Mouse (Mus musculus): ENCODE measurements around the gene Lingo1.

The Lingo1 gene

GRCm38 (mm10) chr9:56727703-56728684, 68.3 kb downstream of the Lingo1 start:
- DNase-seq (ENCODE audit: low spot score): peak; percentile 91

DNA sequence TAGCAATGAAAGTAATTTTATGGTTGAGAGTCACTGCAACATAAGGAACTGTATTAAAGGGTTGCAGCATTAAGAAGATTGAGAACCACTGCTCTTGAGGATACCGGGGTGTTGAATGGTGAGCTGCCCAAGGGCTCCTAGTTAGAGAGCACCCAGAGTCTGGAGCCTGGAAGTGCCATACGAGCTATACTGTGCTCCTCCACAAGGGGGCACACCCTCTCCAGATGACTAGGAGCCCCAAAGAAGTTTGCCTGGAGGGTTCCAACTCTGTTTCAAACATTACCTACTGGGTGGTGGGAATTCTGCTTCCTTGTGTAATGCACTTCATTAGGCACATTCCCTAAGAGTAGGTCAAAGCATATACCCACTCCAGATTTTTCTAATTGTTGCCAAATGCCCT, 70.5 kb downstream of the Lingo1 start:
- peak; percentile 66 for DNase-seq (ENCODE audit: low spot score)

GRCm38 (mm10) chr9:56722089-56722825, 74.0 kb downstream of the Lingo1 start:
- DNase-seq (ENCODE audit: low spot score): peak; percentile 51

DNA sequence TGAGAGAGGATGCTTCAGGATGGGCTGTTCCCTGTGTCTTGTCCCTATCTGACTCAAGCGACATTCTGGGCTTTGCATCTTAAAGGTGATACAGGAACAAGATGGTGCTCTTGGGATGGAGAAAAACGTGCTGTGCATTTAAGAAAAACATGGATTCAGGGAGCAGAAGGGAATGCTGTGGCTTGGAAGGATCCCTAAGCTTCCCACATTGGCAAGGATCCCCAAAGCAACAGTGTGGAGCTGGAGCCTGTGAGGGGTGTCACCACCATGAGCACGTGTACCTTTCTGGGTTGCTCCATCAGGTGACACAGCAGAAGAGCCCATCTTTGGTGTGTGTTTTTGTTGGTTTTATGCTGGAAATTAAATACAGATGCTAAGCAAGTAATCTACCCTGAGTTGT, 77.3 kb downstream of the Lingo1 start:
- no peak for DNase-seq (ENCODE audit: low spot score)

- DNase-seq (ENCODE audit: low spot score): no peak
Observed at GRCm38 (mm10) chr9:56716565-56716964, 79.7 kb downstream of the Lingo1 start.

DNA sequence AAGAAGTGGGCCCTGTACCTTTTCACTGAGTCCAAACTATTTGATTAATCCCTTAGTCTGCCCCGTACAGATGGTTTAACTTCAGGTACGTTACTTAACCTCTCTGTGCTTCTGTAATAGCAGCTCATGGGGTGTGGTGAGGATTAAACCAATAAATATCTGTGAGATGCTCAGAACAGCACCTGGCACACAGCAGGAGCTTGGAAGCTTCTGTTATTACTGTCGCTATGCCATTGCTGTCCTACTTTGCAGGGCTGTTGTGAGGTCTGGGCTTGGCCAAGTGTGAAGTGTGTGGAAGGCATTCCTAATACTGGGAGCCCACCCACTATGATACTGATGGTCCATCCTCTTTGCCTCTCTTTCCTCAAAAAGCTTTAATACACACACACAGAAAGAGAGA, 80.2 kb downstream of the Lingo1 start:
- no peak for DNase-seq (ENCODE audit: low spot score)

DNA sequence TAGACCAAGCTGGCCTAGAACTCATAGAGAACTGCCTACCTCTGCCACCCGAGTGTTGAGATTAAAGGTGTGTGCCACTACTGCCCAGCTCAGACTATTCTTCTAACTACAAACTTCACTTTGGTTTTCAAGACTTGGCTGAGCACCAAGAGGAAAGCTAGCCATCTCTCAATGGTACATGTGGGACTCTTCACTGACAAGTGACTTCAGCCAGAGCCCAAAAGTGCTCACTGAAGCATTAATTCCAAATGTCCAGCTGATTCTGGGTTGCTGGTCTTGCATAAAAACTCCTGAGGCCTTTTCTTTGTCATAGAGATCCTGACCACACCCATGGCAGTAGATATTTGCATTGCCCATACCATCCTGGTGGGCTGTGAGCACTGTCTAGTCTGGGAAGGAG, 81.9 kb downstream of the Lingo1 start:
- no peak for DNase-seq (ENCODE audit: low spot score)

GRCm38 (mm10) chr9:56712667-56713369, 83.5 kb downstream of the Lingo1 start:
- peak; percentile 41 for DNase-seq (ENCODE audit: low spot score)

DNA sequence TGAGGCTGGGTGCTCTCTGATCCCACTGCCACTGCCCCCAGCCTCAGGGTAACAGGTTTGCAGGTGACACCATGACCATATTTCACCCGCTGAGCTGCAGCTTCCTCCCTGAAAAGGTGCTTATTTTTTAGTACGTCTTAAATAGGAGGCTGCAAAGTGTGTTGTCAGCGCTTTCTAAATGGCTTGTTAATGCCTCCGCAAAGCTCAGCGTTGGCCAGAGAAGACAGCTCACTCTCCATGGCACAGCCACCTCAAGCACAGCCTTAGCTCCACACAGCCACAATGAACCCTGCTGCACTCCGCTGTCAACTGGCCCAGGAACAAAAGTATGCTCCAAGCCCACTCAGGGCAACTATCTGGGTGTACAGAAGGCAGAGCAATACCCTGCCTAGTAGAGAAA, 85.3 kb downstream of the Lingo1 start:
- DNase-seq (ENCODE audit: low spot score): no peak

DNA sequence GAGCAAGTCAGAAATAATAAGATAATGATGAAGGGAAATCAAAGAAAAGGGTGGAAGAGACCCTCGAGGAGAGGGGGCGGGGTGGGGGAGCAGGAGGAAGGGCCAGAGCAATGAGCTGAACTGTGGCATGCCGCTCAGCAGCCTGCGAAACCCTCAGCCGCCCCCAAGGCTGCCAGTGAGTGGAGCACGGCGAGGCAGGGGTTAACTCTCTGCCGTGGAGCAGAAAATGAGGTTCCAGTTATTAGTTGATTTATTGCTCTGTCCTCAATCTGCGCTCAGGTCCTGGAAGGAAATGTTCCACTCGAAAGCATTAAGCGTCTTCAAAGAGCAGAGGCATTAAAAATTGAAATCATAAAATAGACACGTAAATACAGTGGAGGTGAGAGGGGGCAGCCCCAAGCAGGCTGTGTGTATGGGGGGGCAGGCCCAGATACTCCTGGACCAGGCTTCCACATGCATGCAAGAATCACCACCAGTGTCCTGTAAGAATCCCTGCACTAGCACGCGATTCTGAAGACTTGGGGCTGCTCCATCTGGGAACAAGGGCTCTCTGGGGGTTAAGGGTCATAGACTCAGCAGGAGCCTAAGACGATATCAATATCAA, 89.7 kb downstream of the Lingo1 start:
- no peak for DNase-seq (ENCODE audit: low spot score)

DNA sequence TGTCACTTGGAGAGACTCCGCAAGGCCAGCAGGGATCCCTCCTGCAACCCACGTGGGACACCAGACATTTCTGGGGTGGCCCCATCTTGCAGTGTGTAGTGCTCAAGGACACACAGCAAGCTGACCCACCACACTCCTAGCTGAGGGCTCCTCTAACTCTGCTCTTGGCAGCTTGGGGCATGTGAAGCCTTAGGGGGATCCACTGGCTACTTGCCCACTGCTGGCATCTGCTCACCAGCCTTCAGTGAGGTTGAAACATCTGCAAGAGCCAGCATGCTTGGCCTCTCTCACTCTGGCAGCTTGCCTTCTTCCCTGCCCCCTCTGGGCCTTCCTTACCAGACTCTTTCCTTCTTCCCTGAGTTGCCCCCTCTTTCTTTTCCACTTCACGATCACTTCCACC, 94.9 kb downstream of the Lingo1 start:
- peak; percentile 35 for DNase-seq (ENCODE audit: low spot score)

DNA sequence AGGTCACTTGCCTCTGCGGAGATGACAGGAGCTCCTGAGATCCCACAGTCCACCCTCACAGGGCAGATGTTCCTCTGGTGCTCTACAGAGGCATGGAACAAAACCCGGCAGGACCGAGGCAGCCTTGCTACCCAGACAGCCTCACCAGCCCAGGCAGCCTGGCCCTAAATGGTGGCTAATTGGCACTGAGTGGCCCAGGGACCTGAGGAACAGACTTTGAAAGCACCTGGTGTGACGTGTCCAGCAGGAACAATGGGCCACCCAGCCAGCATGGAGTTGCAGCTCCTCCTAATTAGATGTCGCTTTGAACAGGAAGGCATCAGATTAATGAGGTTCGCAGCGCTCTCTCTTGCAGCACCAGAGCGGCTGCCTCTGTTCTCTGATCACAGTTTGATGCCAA, 95.4 kb downstream of the Lingo1 start:
- no peak for DNase-seq (ENCODE audit: low spot score)

DNA sequence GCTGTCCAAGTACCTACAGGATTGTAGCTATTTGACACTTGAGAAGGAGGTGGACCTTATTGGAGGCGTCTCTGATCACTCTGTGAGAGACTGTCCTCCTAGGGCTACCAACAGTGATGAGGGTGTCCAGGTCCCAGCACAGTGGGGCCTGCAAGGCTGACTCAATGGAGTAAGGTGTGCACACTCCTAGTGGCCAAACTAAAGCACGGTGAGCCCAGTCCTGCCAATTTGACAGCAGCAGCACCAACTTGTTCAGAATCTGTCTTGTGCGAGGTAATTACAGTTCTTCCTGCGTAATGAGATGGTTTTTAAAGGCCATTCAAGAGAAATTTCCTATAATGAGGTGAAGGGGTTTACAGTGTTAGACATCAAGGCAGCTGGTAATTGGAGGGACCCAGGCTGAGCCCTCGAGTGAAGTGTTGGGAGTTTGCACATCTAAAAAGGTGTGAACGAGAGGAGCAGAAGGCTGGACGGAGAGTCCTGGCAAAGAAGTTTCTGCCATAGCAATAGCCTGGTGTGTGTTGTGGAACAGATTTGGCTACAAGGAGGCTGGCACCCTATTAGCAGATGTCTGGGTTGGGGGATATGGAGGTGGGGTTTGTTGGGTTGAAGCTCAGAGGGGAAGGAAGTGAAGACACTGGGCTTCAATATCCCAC, 97.4 kb downstream of the Lingo1 start:
- no peak for DNase-seq (ENCODE audit: low spot score)

- no peak for DNase-seq (ENCODE audit: low spot score)
Observed at GRCm38 (mm10) chr9:56694079-56694478, 102.2 kb downstream of the Lingo1 start.

- DNase-seq (ENCODE audit: low spot score): no peak
Observed at GRCm38 (mm10) chr9:56691226-56691625, 105.0 kb downstream of the Lingo1 start.

GRCm38 (mm10) chr9:56690679-56691078, 105.6 kb downstream of the Lingo1 start:
- no peak for DNase-seq (ENCODE audit: low spot score)

GRCm38 (mm10) chr9:56687490-56687889, 108.8 kb downstream of the Lingo1 start:
- DNase-seq (ENCODE audit: low spot score): no peak

DNA sequence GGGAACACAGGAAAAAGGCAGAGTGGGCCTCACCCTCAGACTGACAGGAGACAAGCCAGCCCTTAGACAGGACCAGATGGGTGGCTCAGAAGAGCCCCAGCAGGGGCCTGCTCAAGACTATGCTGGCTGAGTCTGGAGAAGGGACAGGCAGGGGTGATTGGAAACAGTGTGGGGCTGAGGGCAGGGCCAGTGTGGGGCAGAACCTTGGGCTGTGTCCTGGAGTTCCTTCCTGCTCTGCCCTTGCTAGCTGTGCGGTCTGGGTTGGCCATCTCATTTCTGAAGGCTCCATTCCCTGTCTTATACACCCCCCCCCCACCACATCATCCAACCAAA, 109.2 kb downstream of the Lingo1 start:
- DNase-seq (ENCODE audit: low spot score): peak; percentile 34

- DNase-seq (ENCODE audit: low spot score): peak; percentile 74
Observed at GRCm38 (mm10) chr9:56686339-56687144, 109.7 kb downstream of the Lingo1 start.

- DNase-seq (ENCODE audit: low spot score): no peak
Observed at GRCm38 (mm10) chr9:56682826-56683225, 113.4 kb downstream of the Lingo1 start.

DNA sequence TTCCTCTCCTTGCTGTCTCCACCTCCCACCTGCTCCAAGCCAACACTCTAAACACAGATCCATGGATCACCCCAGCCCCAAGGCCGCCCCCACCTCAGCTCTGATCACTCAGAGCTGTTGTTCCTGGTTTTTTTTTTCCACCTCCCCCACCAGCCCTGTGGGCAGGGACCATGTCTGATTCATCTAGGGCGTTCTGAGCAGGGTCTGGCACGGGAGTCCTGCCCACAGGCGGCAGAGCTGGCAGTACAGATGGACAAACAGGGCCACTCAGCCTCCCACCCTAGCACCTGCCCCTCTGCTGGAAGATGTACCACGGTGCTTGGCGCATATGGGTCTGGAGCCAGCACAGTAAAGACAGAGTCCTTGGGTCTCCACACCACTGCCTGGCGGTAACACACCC, 114.3 kb downstream of the Lingo1 start:
- no peak for DNase-seq (ENCODE audit: low spot score)
